Mouse (Mus musculus) C2C12 (cell line): ENCODE results near the gene 1700023F06Rik.

Source experiments
- CEBPB ChIP-seq: IDR thresholded peaks from one replicate; pipeline ENCODE4 v1.6.1; 2011; ENCODE audit warnings: low read depth, mild to moderate bottlenecking, control low read depth, moderate library complexity
- CTCF ChIP-seq: IDR thresholded peaks from one replicate; pipeline ENCODE4 v1.5.1; 2011; ENCODE audit not compliant: control insufficient read depth, insufficient read depth, insufficient read length
- FOSL1 ChIP-seq: IDR thresholded peaks from one replicate; pipeline ENCODE4 v1.8.0; 2011; ENCODE audit warnings: mild to moderate bottlenecking, low read length; ENCODE audit not compliant: poor library complexity, insufficient read depth, severe bottlenecking
- MYOD1 ChIP-seq: IDR thresholded peaks from one replicate; pipeline ENCODE4 v1.6.1; 2011; ENCODE audit warnings: low read depth; ENCODE audit not compliant: control insufficient read depth, insufficient read length

DNA sequence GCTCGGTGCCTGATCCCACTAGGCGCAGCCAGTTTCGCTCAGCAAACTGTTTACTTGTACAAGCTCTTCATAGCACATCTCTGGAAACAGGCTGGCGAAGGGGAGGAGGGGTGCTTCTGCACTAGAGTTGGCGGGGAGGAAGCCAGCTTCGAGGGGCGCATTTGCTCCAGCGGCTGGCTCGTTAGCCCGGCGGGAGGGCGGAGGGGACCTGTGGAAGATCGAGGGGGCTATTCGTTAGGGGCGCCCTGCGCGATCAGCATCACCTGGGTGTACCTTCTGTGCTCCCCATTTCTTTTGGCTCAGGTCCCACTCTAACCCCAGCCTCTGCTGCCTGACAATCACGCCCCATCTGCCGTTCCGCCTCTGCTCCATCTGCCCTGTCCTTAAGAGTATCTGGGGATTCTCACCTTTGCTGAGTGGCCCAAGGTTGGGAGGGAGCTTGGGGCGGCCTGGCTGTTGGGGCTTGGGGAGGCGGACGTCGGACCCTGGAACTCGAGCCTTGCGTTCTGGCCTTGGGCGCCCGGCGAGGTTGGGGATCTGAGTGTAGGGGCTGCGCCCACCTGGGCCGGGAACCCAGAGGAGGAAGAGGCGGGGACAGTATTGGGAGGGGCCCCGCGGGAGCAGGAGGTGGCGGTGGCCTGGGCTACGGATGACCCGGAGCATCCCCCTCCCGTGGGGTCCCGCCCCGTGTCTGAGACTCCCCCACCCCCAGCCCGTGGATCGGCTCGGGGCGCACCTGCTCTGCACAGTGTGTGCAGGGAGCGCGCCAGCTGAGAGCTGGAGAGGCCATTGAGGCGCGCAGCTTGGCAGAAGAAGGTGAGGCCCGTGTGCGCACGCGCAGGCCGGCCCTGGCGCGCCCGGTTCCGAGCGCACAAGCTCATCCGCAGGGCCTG lies 9.2 kb downstream of the 1700023F06Rik start:
- no peak for TF ChIP-seq MYOD1
- no peak for TF ChIP-seq CTCF
- no peak for TF ChIP-seq CEBPB
- TF ChIP-seq FOSL1: no peak
